Mouse (Mus musculus): Measurements from ENCODE around the gene Aip. TPM values are rescaled to one million over a fixed set of nuclear protein-coding genes. Genes with fewer than 3 reads are reported as not detected.

Gene Aip
- polyA plus RNA-seq, 1 experiment from 2014 or later: 68.3 TPM

- Histone ChIP-seq H3K4me2 (ENCODE audit: low read depth, low read length) (no peak overlapping the region), H3K27ac (replicated peaks; ENCODE audit: low read depth, low read length) (no peak overlapping the region), H3K4me1 (ENCODE audit: control insufficient read depth, insufficient read depth, low read length) (no peaks in the 10 kb centered on the region), H3K36me3 (replicated peaks; ENCODE audit: control insufficient read depth, insufficient read depth, low read depth, low read length) (no peaks in the 10 kb centered on the region), H3K9me3 (replicated peaks; ENCODE audit: control insufficient read depth, low read length) (no peaks in the 10 kb centered on the region), H3K9ac (replicated peaks; ENCODE audit: low read length) (no peak overlapping the region), H3K27me3 (ENCODE audit: control insufficient read depth, insufficient read depth, low read length) (no peaks in the 10 kb centered on the region), H3K4me3 (ENCODE audit: low read depth, low read length) (no peak overlapping the region)
- DNase-seq (ENCODE audit: low spot score) (no peak), ATAC-seq (replicated peaks; ENCODE audit: insufficient number of reproducible peaks, low FRiP score, low TSS enrichment, low read depth) (no peak)
- WGBS: 69% methylated on average over 2 of the region's 2 CpGs
These were observed 39.1 kb upstream of the Aip start for GRCm38 (mm10) chr19:4164721-4165120.

GRCm38 (mm10) chr19:4164100-4164499, 38.4 kb upstream of the Aip start:
- Histone ChIP-seq H3K27me3 (ENCODE audit: control insufficient read depth, insufficient read depth, low read length) (no peaks in the 10 kb centered on the region), H3K4me1 (ENCODE audit: control insufficient read depth, insufficient read depth, low read length) (no peaks in the 10 kb centered on the region), H3K4me3 (ENCODE audit: low read depth, low read length) (no peak overlapping the region), H3K4me2 (ENCODE audit: low read depth, low read length) (no peak overlapping the region), H3K9me3 (replicated peaks; ENCODE audit: control insufficient read depth, low read length) (no peaks in the 10 kb centered on the region), H3K9ac (replicated peaks; ENCODE audit: low read length) (no peak overlapping the region), H3K36me3 (replicated peaks; ENCODE audit: control insufficient read depth, insufficient read depth, low read depth, low read length) (no peaks in the 10 kb centered on the region), H3K27ac (replicated peaks; ENCODE audit: low read depth, low read length) (no peak overlapping the region)
- 83% methylated on average over 3 of the region's 3 CpGs for WGBS
- no peak for ATAC-seq (replicated peaks; ENCODE audit: insufficient number of reproducible peaks, low FRiP score, low TSS enrichment, low read depth)
- no peak for DNase-seq (ENCODE audit: low spot score)

GRCm38 (mm10) chr19:4163543-4163887, 37.9 kb upstream of the Aip start:
- no peak overlapping the region for H3K27ac ChIP-seq (replicated peaks; ENCODE audit: low read depth, low read length)
- DNase-seq (ENCODE audit: low spot score) (no peak), ATAC-seq (replicated peaks; ENCODE audit: insufficient number of reproducible peaks, low FRiP score, low TSS enrichment, low read depth) (0 out of 2 replicates have a peak, but pooled peaks have one; percentile 1)
- H3K4me1 ChIP-seq (ENCODE audit: control insufficient read depth, insufficient read depth, low read length): no peaks in the 10 kb centered on the region
- no peaks in the 10 kb centered on the region for H3K27me3 ChIP-seq (ENCODE audit: control insufficient read depth, insufficient read depth, low read length)
- H3K9ac ChIP-seq (replicated peaks; ENCODE audit: low read length): peak overlapping the region; percentile 74
- 37% methylated on average over 4 of the region's 4 CpGs for WGBS
- peak overlapping the region; percentile 75 for H3K4me3 ChIP-seq (ENCODE audit: low read depth, low read length)
- peak overlapping the region; percentile 52 for H3K4me2 ChIP-seq (ENCODE audit: low read depth, low read length)
- H3K9me3 ChIP-seq (replicated peaks; ENCODE audit: control insufficient read depth, low read length): no peaks in the 10 kb centered on the region
- H3K36me3 ChIP-seq (replicated peaks; ENCODE audit: control insufficient read depth, insufficient read depth, low read depth, low read length): peaks cover 2% of the 10 kb centered on the region

- ATAC-seq (replicated peaks; ENCODE audit: insufficient number of reproducible peaks, low FRiP score, low TSS enrichment, low read depth): peak; percentile 80
- H3K27ac ChIP-seq (replicated peaks; ENCODE audit: low read depth, low read length): no peak within 1 kb of the TSS
- DNase-seq (ENCODE audit: low spot score): peak; percentile 98
- no peaks in the 10 kb centered on the region for H3K4me1 ChIP-seq (ENCODE audit: control insufficient read depth, insufficient read depth, low read length)
- no peaks in the 10 kb centered on the region for H3K27me3 ChIP-seq (ENCODE audit: control insufficient read depth, insufficient read depth, low read length)
- peak within 1 kb of the TSS; percentile 75 for H3K4me3 ChIP-seq (ENCODE audit: low read depth, low read length)
- H3K9ac ChIP-seq (replicated peaks; ENCODE audit: low read length): peak within 1 kb of the TSS; percentile 74
- peak within 1 kb of the TSS; percentile 81 for H3K4me2 ChIP-seq (ENCODE audit: low read depth, low read length)
- peaks cover 2% of the 10 kb centered on the region for H3K36me3 ChIP-seq (replicated peaks; ENCODE audit: control insufficient read depth, insufficient read depth, low read depth, low read length)
- 6% methylated on average over 42 of the region's 42 CpGs for WGBS
- H3K9me3 ChIP-seq (replicated peaks; ENCODE audit: control insufficient read depth, low read length): no peaks in the 10 kb centered on the region
These were observed 37.2 kb upstream of the Aip start, which contains the start of gene Rps6kb2 for GRCm38 (mm10) chr19:4162646-4163542. Gene Rps6kb2 (minus strand): TSS chr19:4163354.

GRCm38 (mm10) chr19:4159049-4159448, 33.4 kb upstream of the Aip start:
- no peaks in the 10 kb centered on the region for H3K9me3 ChIP-seq (replicated peaks; ENCODE audit: control insufficient read depth, low read length)
- H3K4me2 ChIP-seq (ENCODE audit: low read depth, low read length): no peak overlapping the region
- WGBS: 92% methylated on average over 8 of the region's 8 CpGs
- no peaks in the 10 kb centered on the region for H3K4me1 ChIP-seq (ENCODE audit: control insufficient read depth, insufficient read depth, low read length)
- no peak for DNase-seq (ENCODE audit: low spot score)
- H3K27me3 ChIP-seq (ENCODE audit: control insufficient read depth, insufficient read depth, low read length): no peaks in the 10 kb centered on the region
- H3K9ac ChIP-seq (replicated peaks; ENCODE audit: low read length): no peak overlapping the region
- no peak overlapping the region for H3K4me3 ChIP-seq (ENCODE audit: low read depth, low read length)
- no peak for ATAC-seq (replicated peaks; ENCODE audit: insufficient number of reproducible peaks, low FRiP score, low TSS enrichment, low read depth)
- H3K27ac ChIP-seq (replicated peaks; ENCODE audit: low read depth, low read length): no peak overlapping the region
- peaks cover 2% of the 10 kb centered on the region for H3K36me3 ChIP-seq (replicated peaks; ENCODE audit: control insufficient read depth, insufficient read depth, low read depth, low read length)

GRCm38 (mm10) chr19:4156771-4157170, 31.1 kb upstream of the Aip start:
- Histone ChIP-seq H3K36me3 (replicated peaks; ENCODE audit: control insufficient read depth, insufficient read depth, low read depth, low read length) (peaks cover 2% of the 10 kb centered on the region), H3K27me3 (ENCODE audit: control insufficient read depth, insufficient read depth, low read length) (no peaks in the 10 kb centered on the region), H3K4me3 (ENCODE audit: low read depth, low read length) (no peak overlapping the region)

GRCm38 (mm10) chr19:4156073-4156579, 30.5 kb upstream of the Aip start:
- ATAC-seq (replicated peaks; ENCODE audit: insufficient number of reproducible peaks, low FRiP score, low TSS enrichment, low read depth) (no peak), DNase-seq (ENCODE audit: low spot score) (no peak)
- Histone ChIP-seq H3K4me2 (ENCODE audit: low read depth, low read length) (no peak overlapping the region), H3K27ac (replicated peaks; ENCODE audit: low read depth, low read length) (no peak overlapping the region), H3K4me1 (ENCODE audit: control insufficient read depth, insufficient read depth, low read length) (no peaks in the 10 kb centered on the region), H3K9ac (replicated peaks; ENCODE audit: low read length) (no peak overlapping the region), H3K4me3 (ENCODE audit: low read depth, low read length) (no peak overlapping the region), H3K36me3 (replicated peaks; ENCODE audit: control insufficient read depth, insufficient read depth, low read depth, low read length) (peaks cover 2% of the 10 kb centered on the region), H3K27me3 (ENCODE audit: control insufficient read depth, insufficient read depth, low read length) (no peaks in the 10 kb centered on the region), H3K9me3 (replicated peaks; ENCODE audit: control insufficient read depth, low read length) (no peaks in the 10 kb centered on the region)
- WGBS: 69% methylated on average over 18 of the region's 20 CpGs

More at GRCm38 (mm10) chr19:4156771-4157170, 31.1 kb upstream of the Aip start:
- Histone ChIP-seq H3K9ac (replicated peaks; ENCODE audit: low read length) (no peak overlapping the region), H3K27ac (replicated peaks; ENCODE audit: low read depth, low read length) (no peak overlapping the region), H3K9me3 (replicated peaks; ENCODE audit: control insufficient read depth, low read length) (no peaks in the 10 kb centered on the region), H3K4me2 (ENCODE audit: low read depth, low read length) (no peak overlapping the region), H3K4me1 (ENCODE audit: control insufficient read depth, insufficient read depth, low read length) (no peaks in the 10 kb centered on the region)
- ATAC-seq (replicated peaks; ENCODE audit: insufficient number of reproducible peaks, low FRiP score, low TSS enrichment, low read depth) (no peak), DNase-seq (ENCODE audit: low spot score) (no peak)
- 90% methylated on average over 12 of the region's 12 CpGs for WGBS
